Comparison of ENCODE assay signal across 9 mouse cellular contexts in genomic region chr13:67610108-67610507, GRCm38 (mm10). TPM values are rescaled to one million over a fixed set of nuclear protein-coding genes. Genes with fewer than 3 reads are reported as not detected.
DNase-seq lines count a peak whose midpoint lies in the region; ATAC-seq and TF ChIP-seq lines count a peak whose summit lies in the region.
"Had no signal": no experiment of that assay in that cellular context is flagged by ENCODE, and none has a peak within 500 bp of the region (broad histone marks: within the 10 kb centered on the region; RNA-seq: fewer than 3 reads in every experiment).

No protein-coding gene starts in this region.

- no peak for ATAC-seq in cerebellum, adult (ENCODE audit: insufficient number of reproducible peaks, low FRiP score, low TSS enrichment)

- TF ChIP-seq CTCF in kidney, adult 2 months (conservative IDR thresholded peaks at IDR 0.05; ENCODE audit: insufficient read depth, insufficient read length, low read depth, low read length), result no peak

- H3K27ac ChIP-seq in kidney, adult 2 months (ENCODE audit: insufficient read depth, low read depth, low read length), result no peak overlapping the region
- H3K27ac ChIP-seq in limb, embryonic 10.5 days, result no peak overlapping the region

- peak; percentile 3 for DNase-seq in cerebellum, adult 8-10 months
- DNase-seq in kidney, adult 2 months, result peak; percentile 0
- no peak for DNase-seq in kidney, adult 8-10 months
- peak; percentile 56 for DNase-seq in 416B (ENCODE audit: low read depth)
- no peak for DNase-seq in limb, embryonic 10.5 days (ENCODE audit: low spot score)
- DNase-seq in urinary bladder, postnatal 25 days (ENCODE audit: low spot score), result no peak
- DNase-seq in ovary, postnatal 36 days (ENCODE audit: low spot score), result no peak

- H3K36me3 ChIP-seq in kidney, adult 2 months (ENCODE audit: control insufficient read depth, insufficient read depth, low read length), result no peaks in the 10 kb centered on the region
- H3K36me3 ChIP-seq in limb, embryonic 10.5 days, result no peaks in the 10 kb centered on the region

- H3K4me3 ChIP-seq in kidney, adult 2 months (ENCODE audit: insufficient read depth, low read depth, low read length), result no peak overlapping the region
- 0 out of 2 replicates have a peak overlapping the region, but pooled peaks have one; percentile 69 for H3K4me3 ChIP-seq in limb, embryonic 10.5 days

- no peaks in the 10 kb centered on the region for H3K9me3 ChIP-seq in limb, embryonic 10.5 days (replicated peaks)

- 86% methylated on average over 4 of the region's 4 CpGs for WGBS in kidney, adult 2 months
- 91% methylated on average over 4 of the region's 4 CpGs for WGBS in limb, embryonic 10.5 days

- no peaks in the 10 kb centered on the region for H3K27me3 ChIP-seq in kidney, adult 2 months (replicated peaks; ENCODE audit: control insufficient read depth, insufficient read depth, low read length)
- no peaks in the 10 kb centered on the region for H3K27me3 ChIP-seq in limb, embryonic 10.5 days (ENCODE audit: low read depth, poor library complexity, severe bottlenecking)

- 0 out of 2 replicates have a peak, but pooled peaks cover 2% of the 10 kb centered on the region for H3K4me1 ChIP-seq in kidney, adult 2 months (ENCODE audit: control insufficient read depth, insufficient read depth, low read length)
- H3K4me1 ChIP-seq in limb, embryonic 10.5 days, result peaks cover 4% of the 10 kb centered on the region; the same call in 1 of the 2 replicates

- TF ChIP-seq POLR2A in kidney, adult 2 months (IDR thresholded peaks at IDR 0.05; ENCODE audit: low read depth, low read length), result no peak

RNA-seq across cellular contexts. Expression of gene Zfp729b, which starts 0.6 kb away (rescaled TPM):
- 0.49 and 0.86 TPM in 2 replicates for polyA plus RNA-seq in kidney, adult 2 months (2012; rRNA removed)
- 2.6 and 3.6 TPM in 2 replicates for polyA plus RNA-seq in limb, embryonic 10.5 days (2016; fragmentation: Nextera tagmentation; extraction: Ambion mirVana)

RNA-seq across cellular contexts. Expression of gene Gm49345, which starts 27.5 kb away (rescaled TPM):
- polyA plus RNA-seq in kidney, adult 2 months (2012; rRNA removed), result not detected in 2 replicates
- polyA plus RNA-seq in limb, embryonic 10.5 days (2016; fragmentation: Nextera tagmentation; extraction: Ambion mirVana), result 0.18 TPM in 1 of 2 replicates, not detected in the other
- polyA plus RNA-seq: limb, embryonic 14.5 days had no signal

RNA-seq across cellular contexts. Expression of gene Zfp729a, which starts 27.5 kb away (rescaled TPM):
- 0.91 and 1.4 TPM in 2 replicates for polyA plus RNA-seq in kidney, adult 2 months (2012; rRNA removed)
- polyA plus RNA-seq in limb, embryonic 10.5 days (2016; fragmentation: Nextera tagmentation; extraction: Ambion mirVana), result 2.0 and 2.5 TPM in 2 replicates

RNA-seq across cellular contexts. Expression of gene Zfp748, which starts 56.5 kb away (rescaled TPM):
- 2.2 and 3.3 TPM in 2 replicates for polyA plus RNA-seq in kidney, adult 2 months (2012; rRNA removed)
- 16.4 and 18.5 TPM in 2 replicates for polyA plus RNA-seq in limb, embryonic 10.5 days (2016; fragmentation: Nextera tagmentation; extraction: Ambion mirVana)

Comparison
In these comparisons a context has a peak if more than half of its experiments do, and no peak if none do; other contexts are left out.
1. DNase-seq: peak in cerebellum, adult 8-10 months (single experiment), kidney, adult 2 months (single experiment) and 416B (single experiment); none in kidney, adult 8-10 months (0 of 2), limb, embryonic 10.5 days (single experiment), urinary bladder, postnatal 25 days (single experiment) and ovary, postnatal 36 days (single experiment).